31 mouse cellular contexts compared by ENCODE assay signal in the genomic region with DNA sequence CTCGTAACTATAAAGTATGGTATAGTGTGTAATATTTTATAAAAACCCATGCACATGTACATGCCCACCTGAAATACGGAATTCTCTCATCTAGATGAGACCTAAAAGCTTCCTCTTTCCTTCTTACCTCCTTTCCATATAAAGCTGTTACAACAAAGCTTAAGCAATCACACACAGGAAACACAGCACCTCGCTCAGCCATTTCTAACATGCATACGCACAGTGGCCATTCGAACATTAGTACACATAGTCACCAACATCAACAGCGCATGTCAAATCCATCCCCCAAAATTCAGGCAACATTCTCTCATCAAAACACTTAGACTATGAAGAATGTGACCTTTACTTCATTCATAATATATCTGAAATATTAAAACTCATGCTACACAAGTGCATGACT.
"Had no signal": no experiment of that assay in that cellular context is flagged by ENCODE, and none has a peak within 500 bp of the region (broad histone marks: within the 10 kb centered on the region; RNA-seq: fewer than 3 reads in every experiment).

No protein-coding gene starts in this region.

- H3K9me3 ChIP-seq: limb, embryonic 10.5 days; limb, embryonic 12.5 days; limb, embryonic 13.5 days; limb, embryonic 15.5 days; liver, embryonic 12.5 days; liver, embryonic 13.5 days; liver, embryonic 15.5 days; lung, embryonic 15.5 days; megakaryocyte, embryonic 14.5 days; midbrain, embryonic 12.5 days; midbrain, embryonic 13.5 days; midbrain, embryonic 15.5 days; neural tube, embryonic 12.5 days had no signal

- H3K4me2 ChIP-seq: limb, embryonic 12.5 days; limb, embryonic 13.5 days; limb, embryonic 15.5 days; liver, embryonic 11.5 days; liver, embryonic 12.5 days; liver, embryonic 13.5 days; liver, embryonic 15.5 days; lung, embryonic 14.5 days; lung, embryonic 15.5 days; midbrain, embryonic 12.5 days; midbrain, embryonic 13.5 days; midbrain, embryonic 15.5 days; neural tube, embryonic 12.5 days had no signal

- H3K4me1 ChIP-seq: liver, embryonic 12.5 days; liver, embryonic 13.5 days; liver, embryonic 15.5 days; megakaryocyte, embryonic 14.5 days; midbrain, embryonic 12.5 days; midbrain, embryonic 13.5 days; midbrain, embryonic 15.5 days; neural tube, embryonic 12.5 days had no signal

- H3K27me3 ChIP-seq: limb, embryonic 12.5 days; limb, embryonic 13.5 days; limb, embryonic 15.5 days; liver, embryonic 12.5 days; liver, embryonic 13.5 days; liver, embryonic 15.5 days; lung, embryonic 15.5 days; megakaryocyte, embryonic 14.5 days; midbrain, embryonic 12.5 days; midbrain, embryonic 13.5 days; midbrain, embryonic 15.5 days; neural tube, embryonic 12.5 days had no signal

- ATAC-seq: liver, embryonic 12.5 days; liver, postnatal 0 days; lung, postnatal 0 days; midbrain, embryonic 13.5 days; midbrain, embryonic 15.5 days; midbrain, embryonic 16.5 days had no signal

- H3K9ac ChIP-seq: limb, embryonic 12.5 days; limb, embryonic 13.5 days; limb, embryonic 15.5 days; liver, embryonic 12.5 days; liver, embryonic 13.5 days; liver, embryonic 14.5 days; liver, embryonic 15.5 days; liver, postnatal 0 days; lung, embryonic 14.5 days; lung, embryonic 15.5 days; midbrain, embryonic 12.5 days; midbrain, embryonic 13.5 days; midbrain, embryonic 15.5 days; neural tube, embryonic 12.5 days had no signal

- H3K27ac ChIP-seq: left cerebral cortex, adult 2 months; limb, embryonic 10.5 days; limb, embryonic 12.5 days; limb, embryonic 13.5 days; limb, embryonic 15.5 days; liver, embryonic 12.5 days; liver, embryonic 13.5 days; liver, embryonic 14.5 days; liver, embryonic 15.5 days; lung, embryonic 15.5 days; macrophage; midbrain, embryonic 12.5 days; midbrain, embryonic 13.5 days; midbrain, embryonic 15.5 days; neural tube, embryonic 12.5 days had no signal

- DNase-seq: left cerebral cortex, postnatal 4 days; liver; liver, embryonic 13.5 days; liver, postnatal 0 days; lung, adult 18-20 months; lung, adult 2 months; lung, embryonic 14.5 days; lung, postnatal 10 days; lung, postnatal 14 days; lung, postnatal 36 days; lung, postnatal 4 days; midbrain, embryonic 14.5 days had no signal

- H3K36me3 ChIP-seq: limb, embryonic 10.5 days; limb, embryonic 12.5 days; limb, embryonic 13.5 days; limb, embryonic 15.5 days; liver, embryonic 12.5 days; liver, embryonic 13.5 days; liver, embryonic 15.5 days; lung, embryonic 15.5 days; midbrain, embryonic 12.5 days; midbrain, embryonic 13.5 days; midbrain, embryonic 15.5 days; neural tube, embryonic 12.5 days had no signal

- H3K4me3 ChIP-seq: left cerebral cortex, adult 2 months; limb, embryonic 10.5 days; limb, embryonic 12.5 days; limb, embryonic 13.5 days; limb, embryonic 15.5 days; liver, embryonic 12.5 days; liver, embryonic 13.5 days; liver, embryonic 15.5 days; lung, embryonic 15.5 days; megakaryocyte, embryonic 14.5 days; midbrain, embryonic 12.5 days; midbrain, embryonic 13.5 days; midbrain, embryonic 15.5 days; myocyte; neural tube, embryonic 12.5 days had no signal
